Mouse (Mus musculus) spleen, adult 2 months (tissue): Measurements from ENCODE around the gene Dirc2. TPM values are rescaled to one million over a fixed set of nuclear protein-coding genes. Genes with fewer than 3 reads are reported as not detected.
A peak's percentile ranks its signal among the peaks of the same experiment; 100 is the strongest.

Experiments used
- DNase-seq, 2 experiments: peaks; one replicate each; pipeline versions ENCODE4 v3.0.0 to v3.0.0-alpha.2; 2012 to 2021; ENCODE audit warnings: low spot score in 2 of 2, low read depth in 1 of 2
- H3K27ac ChIP-seq: fragments of 200-500 bp; 2 replicates; pipeline ENCODE4 v1.5.1; 2012; ENCODE audit warnings: low read length, inconsistent platforms; ENCODE audit not compliant: insufficient read depth
- H3K27me3 ChIP-seq: fragments of 200-500 bp; 2 replicates; pipeline ENCODE4 v1.6.1; 2012; ENCODE audit warnings: mild to moderate bottlenecking, moderate library complexity, low read length, inconsistent platforms; ENCODE audit not compliant: control insufficient read depth, insufficient read depth
- H3K36me3 ChIP-seq: fragments of 200-500 bp; 2 replicates; pipeline ENCODE4 v1.6.1; 2012; ENCODE audit warnings: mild to moderate bottlenecking, low read length, inconsistent platforms; ENCODE audit not compliant: control insufficient read depth, insufficient read depth
- H3K4me1 ChIP-seq: fragments of 200-500 bp; 2 replicates; pipeline ENCODE4 v1.6.1; 2011; ENCODE audit warnings: inconsistent platforms; ENCODE audit not compliant: control insufficient read depth, insufficient read depth, insufficient read length
- H3K4me3 ChIP-seq: fragments of 200-500 bp; 2 replicates; pipeline ENCODE4 v1.5.1; 2011; ENCODE audit warnings: mild to moderate bottlenecking, inconsistent platforms; ENCODE audit not compliant: insufficient read depth, insufficient read length; ENCODE audit errors: extremely low read depth
- CTCF ChIP-seq: fragments of 200-500 bp; IDR thresholded peaks from 2 replicates; pipeline ENCODE4 v1.5.1; 2011; ENCODE audit warnings: mild to moderate bottlenecking, inconsistent platforms; ENCODE audit not compliant: insufficient read depth, insufficient read length, insufficient replicate concordance; ENCODE audit errors: extremely low read depth
- POLR2A ChIP-seq: fragments of 200-500 bp; IDR thresholded peaks from 2 replicates; pipeline ENCODE4 v1.6.1; 2011; ENCODE audit warnings: low read depth, low read length, inconsistent platforms
- WGBS: fragments of 180-500 bp; shearing (Covaris S2); methylation state at CpG from one replicate; pipeline ENCODE4 v1.1.7; 2018; 5-methylcytosine and 5-hydroxymethylcytosine counted together
- polyA plus RNA-seq: library from polyadenylated mRNA; depleted of rRNA; stranded (reverse); fragments of >200 nt; gene quantifications from 2 replicates; pipeline ENCODE4 v1.2.3, GENCODE M21; 2012

The Dirc2 gene
- polyA plus RNA-seq, 1 experiment, result 20.7 TPM

GRCm38 (mm10) chr16:35765449-35765848, 3.7 kb downstream of the Dirc2 start:
- 2% methylated on average over 2 of the region's 2 CpGs for WGBS

DNA sequence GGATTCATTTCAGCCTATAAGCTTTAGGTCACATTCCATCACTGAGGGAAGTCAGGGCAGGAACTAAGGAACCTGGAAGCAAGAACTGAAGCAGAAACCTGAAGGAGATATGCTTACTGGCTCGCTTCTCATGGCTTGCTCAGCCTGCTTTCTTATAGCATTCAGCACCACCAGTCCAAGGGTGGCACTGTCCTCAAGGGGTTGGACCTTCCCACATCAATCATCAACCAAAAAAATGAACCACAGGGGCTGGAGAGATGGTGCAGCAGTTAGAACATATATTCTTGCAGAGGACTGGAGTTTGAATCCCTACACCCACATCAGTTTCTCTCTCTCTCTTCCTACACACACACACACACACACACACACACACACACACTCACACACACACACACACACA, 4.2 kb downstream of the Dirc2 start:
- peak overlapping the region; percentile 38; the same call in 1 of the 2 replicates for H3K27ac ChIP-seq
- no peak overlapping the region for H3K4me3 ChIP-seq
- H3K36me3 ChIP-seq, result no peaks in the 10 kb centered on the region
- DNase-seq, result no peak
- 34% methylated on average over 1 of the region's 1 CpGs for WGBS
- peaks cover 6% of the 10 kb centered on the region; the same call in 1 of the 2 replicates for H3K4me1 ChIP-seq
- H3K27me3 ChIP-seq, result no peaks in the 10 kb centered on the region
- TF ChIP-seq CTCF (no peak), POLR2A (no peak)

More at GRCm38 (mm10) chr16:35765449-35765848, 3.7 kb downstream of the Dirc2 start:
- no peak overlapping the region for H3K4me3 ChIP-seq
- no peaks in the 10 kb centered on the region for H3K36me3 ChIP-seq
- TF ChIP-seq CTCF (no peak), POLR2A (no peak)
- DNase-seq, result peak in 1 of 2 experiments; percentile 34
- peak overlapping the region; percentile 36 for H3K27ac ChIP-seq
- H3K4me1 ChIP-seq, result peaks cover 6% of the 10 kb centered on the region
- no peaks in the 10 kb centered on the region for H3K27me3 ChIP-seq

DNA sequence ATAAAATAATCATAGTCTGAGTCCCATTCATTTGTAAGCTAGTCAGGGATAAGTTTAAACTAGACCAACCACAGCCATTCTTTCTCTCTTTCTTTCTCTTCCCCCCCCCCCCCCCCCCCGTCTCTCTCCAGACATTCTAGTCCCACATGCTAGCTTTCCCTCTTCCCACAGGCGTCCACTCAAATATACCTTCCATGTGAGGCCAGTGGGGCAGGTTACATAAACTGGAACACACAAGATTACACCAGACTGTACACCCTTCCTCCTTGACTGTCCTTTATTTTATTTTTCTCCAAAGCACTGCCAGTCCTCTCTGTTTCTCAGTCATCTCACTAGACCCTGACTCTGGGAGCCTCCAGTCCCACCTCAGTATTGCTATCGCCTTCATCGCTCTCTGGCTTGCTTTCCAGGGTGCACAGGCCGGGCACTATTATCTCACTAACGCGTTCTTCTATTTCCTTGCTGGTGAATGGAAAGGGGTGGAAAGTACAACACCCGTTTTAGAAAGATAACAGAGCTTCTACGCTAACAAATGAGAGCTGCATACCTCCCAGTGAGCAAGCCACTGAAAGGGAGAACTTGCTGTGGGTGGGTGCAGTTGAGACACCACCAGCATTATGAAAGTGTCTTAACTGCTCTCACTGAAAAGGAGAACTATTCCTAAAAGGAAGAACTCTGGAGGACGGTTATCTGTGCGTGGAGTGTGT, 5.4 kb downstream of the Dirc2 start:
- Histone ChIP-seq H3K27me3 (no peaks in the 10 kb centered on the region), H3K36me3 (no peaks in the 10 kb centered on the region), H3K4me1 (peaks cover 6% of the 10 kb centered on the region; the same call in 1 of the 2 replicates), H3K4me3 (no peak overlapping the region), H3K27ac (no peak overlapping the region)
- no peak for TF ChIP-seq CTCF
- TF ChIP-seq POLR2A, result no peak
- 57% methylated on average over 11 of the region's 11 CpGs for WGBS
- no peak for DNase-seq

- no peak for TF ChIP-seq POLR2A
- no peak for TF ChIP-seq CTCF
- H3K27ac ChIP-seq, result no peak overlapping the region
- WGBS, result 60% methylated on average over 5 of the region's 5 CpGs
- no peak overlapping the region for H3K4me3 ChIP-seq
- no peaks in the 10 kb centered on the region for H3K36me3 ChIP-seq
- no peaks in the 10 kb centered on the region; the same call in 1 of the 2 replicates for H3K4me1 ChIP-seq
- DNase-seq, result no peak
- H3K27me3 ChIP-seq, result no peaks in the 10 kb centered on the region
Observed at GRCm38 (mm10) chr16:35759401-35759800, 9.8 kb downstream of the Dirc2 start.

- no peaks in the 10 kb centered on the region; the same call in 1 of the 2 replicates for H3K4me1 ChIP-seq
- H3K27ac ChIP-seq, result no peak overlapping the region
- no peaks in the 10 kb centered on the region for H3K27me3 ChIP-seq
- TF ChIP-seq CTCF, result no peak
- TF ChIP-seq POLR2A, result no peak
- no peaks in the 10 kb centered on the region for H3K36me3 ChIP-seq
- DNase-seq, result no peak
- WGBS, result 87% methylated on average over 9 of the region's 9 CpGs
- H3K4me3 ChIP-seq, result no peak overlapping the region
Observed at GRCm38 (mm10) chr16:35756697-35757096, 12.5 kb downstream of the Dirc2 start.

DNA sequence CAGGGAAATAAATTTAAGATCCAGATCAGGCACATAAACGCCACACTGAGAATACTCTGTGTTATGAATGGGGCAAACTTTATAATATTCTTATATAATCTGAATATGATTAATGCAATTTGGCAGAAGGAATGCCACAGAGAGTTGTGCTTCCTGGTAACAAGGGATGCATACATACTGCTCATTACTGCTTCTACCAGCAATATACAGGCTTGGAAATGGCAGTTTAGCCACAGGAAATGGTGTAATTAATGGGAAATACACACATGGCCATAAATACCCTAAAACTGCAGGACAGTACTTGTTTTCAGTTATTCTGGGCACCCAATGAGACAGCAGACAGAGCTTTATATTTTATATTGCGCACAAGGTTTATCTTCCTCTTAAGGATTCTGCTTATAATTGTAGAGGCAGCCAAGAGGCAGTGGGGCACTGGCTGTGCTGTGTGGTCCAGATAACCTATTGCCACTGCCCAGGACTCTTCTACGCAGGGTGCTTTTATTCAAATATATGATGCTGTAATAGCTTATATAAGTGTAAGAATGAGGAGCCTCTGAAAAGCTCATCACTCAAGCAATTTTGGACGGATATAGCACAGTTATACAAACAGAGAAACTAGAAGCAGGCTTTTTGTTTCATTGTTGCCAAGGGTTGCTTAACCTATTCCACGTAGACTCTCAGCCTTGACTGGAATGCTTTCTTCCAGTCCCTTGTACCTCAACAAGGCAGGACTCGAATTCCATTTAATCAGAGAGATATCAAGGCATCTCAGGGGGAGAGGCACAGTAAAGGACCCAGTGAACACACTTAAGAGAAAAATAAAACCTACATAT, 13.4 kb downstream of the Dirc2 start:
- no peak for TF ChIP-seq CTCF
- TF ChIP-seq POLR2A, result no peak
- Histone ChIP-seq H3K4me3 (no peak overlapping the region), H3K36me3 (no peaks in the 10 kb centered on the region), H3K27me3 (no peaks in the 10 kb centered on the region), H3K27ac (no peak overlapping the region), H3K4me1 (no peaks in the 10 kb centered on the region; the same call in 1 of the 2 replicates)
- no peak for DNase-seq
- WGBS, result 59% methylated on average over 6 of the region's 6 CpGs

DNA sequence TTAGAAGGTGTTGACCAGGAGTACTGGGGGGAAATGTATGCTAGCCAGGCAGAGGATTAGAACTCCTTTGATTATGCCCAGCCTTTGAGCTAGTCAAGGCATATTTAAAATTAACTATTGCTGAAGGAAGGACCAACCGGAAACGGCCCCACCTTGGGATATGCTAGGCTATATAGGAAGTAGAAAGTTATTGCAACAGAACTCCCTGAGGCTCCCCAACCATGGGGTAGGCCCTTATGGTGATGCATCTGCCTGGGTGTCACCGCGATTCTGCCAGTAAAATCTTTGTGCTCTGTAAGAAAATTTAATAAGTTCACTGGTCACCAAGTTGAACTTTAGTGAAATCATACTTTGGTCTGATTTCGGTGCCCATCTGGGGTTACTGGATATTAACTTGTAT, 15.2 kb downstream of the Dirc2 start:
- 86% methylated on average over 5 of the region's 5 CpGs for WGBS
- Histone ChIP-seq H3K27ac (no peak overlapping the region), H3K4me3 (no peak overlapping the region), H3K36me3 (no peaks in the 10 kb centered on the region), H3K27me3 (no peaks in the 10 kb centered on the region), H3K4me1 (no peaks in the 10 kb centered on the region; the same call in 1 of the 2 replicates)
- DNase-seq, result no peak
- no peak for TF ChIP-seq CTCF
- TF ChIP-seq POLR2A, result no peak
